Mouse (Mus musculus) stomach, embryonic 15.5 days (tissue): Measurements from ENCODE around the gene Bckdha. TPM values are rescaled to one million over a fixed set of nuclear protein-coding genes. Genes with fewer than 3 reads are reported as not detected.

Source experiments
- ATAC-seq: fragments of 200-750 bp; cut with Nextera tagmentation; 2 replicates; pipeline ENCODE4 v1.8.0; 2017; ENCODE audit warnings: low read depth, moderate number of reproducible peaks, moderate TSS enrichment; ENCODE audit not compliant: insufficient read depth, low FRiP score
- H3K27ac ChIP-seq: fragments of 300-500 bp; sonication (generic); 2 replicates; pipeline ENCODE4 v1.5.1; 2015; ENCODE audit warnings: mild to moderate bottlenecking, inconsistent platforms
- H3K27me3 ChIP-seq: fragments of 300-500 bp; sonication (generic); replicated peaks from 2 replicates; pipeline ENCODE4 v1.6.1; 2015; ENCODE audit warnings: inconsistent platforms
- H3K36me3 ChIP-seq: fragments of 300-500 bp; sonication (generic); 2 replicates; pipeline ENCODE4 v1.6.1; 2015; ENCODE audit warnings: inconsistent platforms
- H3K4me1 ChIP-seq: fragments of 300-500 bp; sonication (generic); 2 replicates; pipeline ENCODE4 v1.6.1; 2015; ENCODE audit warnings: inconsistent platforms
- H3K4me2 ChIP-seq: fragments of 300-500 bp; sonication (generic); 2 replicates; pipeline ENCODE4 v1.6.1; 2015; ENCODE audit warnings: mild to moderate bottlenecking, inconsistent platforms
- H3K4me3 ChIP-seq: fragments of 300-500 bp; sonication (generic); replicated peaks from 2 replicates; pipeline ENCODE4 v1.5.1; 2015; ENCODE audit warnings: inconsistent platforms
- H3K9ac ChIP-seq: fragments of 300-500 bp; sonication (generic); 2 replicates; pipeline ENCODE4 v1.6.1; 2015; ENCODE audit warnings: inconsistent platforms
- H3K9me3 ChIP-seq: fragments of 300-500 bp; sonication (generic); 2 replicates; pipeline ENCODE4 v1.6.1; 2016; ENCODE audit warnings: inconsistent platforms
- WGBS: fragments of 180-500 bp; shearing (Covaris S2); methylation state at CpG from one replicate; pipeline ENCODE4 v1.1.7; 2015; 5-methylcytosine and 5-hydroxymethylcytosine counted together
- polyA plus RNA-seq: library from polyadenylated mRNA; unstranded; fragments of >200 nt; fragmentation: Nextera tagmentation; extraction: Ambion mirVana; gene quantifications from 2 replicates; pipeline ENCODE4 v1.2.1, GENCODE M21; 2015

Bckdha gene
- polyA plus RNA-seq, 1 experiment from 2014 or later: 54.5 TPM

GRCm38 (mm10) chr7:25657785-25658184, 996 bp downstream of the Bckdha start:
- H3K4me1 ChIP-seq: peaks cover 11% of the 10 kb centered on the region
- H3K27ac ChIP-seq: no peak overlapping the region
- ATAC-seq: no peak
- WGBS: 25% methylated on average over 10 of the region's 10 CpGs
- no peaks in the 10 kb centered on the region for H3K27me3 ChIP-seq
- no peaks in the 10 kb centered on the region for H3K36me3 ChIP-seq
- H3K4me3 ChIP-seq: peak overlapping the region; percentile 67
- peak overlapping the region; percentile 72 for H3K4me2 ChIP-seq
- H3K9ac ChIP-seq: peak overlapping the region; percentile 43; the same call in 1 of the 2 replicates
- no peaks in the 10 kb centered on the region for H3K9me3 ChIP-seq

GRCm38 (mm10) chr7:25655601-25656428, 3.0 kb downstream of the Bckdha start:
- H3K4me3 ChIP-seq: no peak overlapping the region
- H3K4me2 ChIP-seq: no peak overlapping the region
- WGBS: 68% methylated on average over 11 of the region's 11 CpGs
- ATAC-seq: no peak
- no peaks in the 10 kb centered on the region for H3K9me3 ChIP-seq
- peaks cover 11% of the 10 kb centered on the region for H3K4me1 ChIP-seq
- H3K36me3 ChIP-seq: no peaks in the 10 kb centered on the region
- H3K27ac ChIP-seq: no peak overlapping the region
- H3K27me3 ChIP-seq: no peaks in the 10 kb centered on the region
- no peak overlapping the region for H3K9ac ChIP-seq

GRCm38 (mm10) chr7:25652244-25652759, 6.5 kb downstream of the Bckdha start:
- Histone ChIP-seq H3K4me2 (no peak overlapping the region), H3K36me3 (no peaks in the 10 kb centered on the region), H3K4me3 (no peak overlapping the region), H3K9me3 (no peaks in the 10 kb centered on the region), H3K27ac (no peak overlapping the region), H3K4me1 (no peaks in the 10 kb centered on the region), H3K9ac (no peak overlapping the region), H3K27me3 (no peaks in the 10 kb centered on the region)
- no peak for ATAC-seq
- 71% methylated on average over 12 of the region's 12 CpGs for WGBS

GRCm38 (mm10) chr7:25651281-25651680, 7.5 kb downstream of the Bckdha start:
- H3K4me3 ChIP-seq: no peak overlapping the region
- H3K27me3 ChIP-seq: no peaks in the 10 kb centered on the region
- ATAC-seq: no peak
- no peak overlapping the region for H3K4me2 ChIP-seq
- no peaks in the 10 kb centered on the region for H3K9me3 ChIP-seq
- no peak overlapping the region for H3K27ac ChIP-seq
- H3K36me3 ChIP-seq: no peaks in the 10 kb centered on the region
- WGBS: 89% methylated on average over 8 of the region's 8 CpGs
- H3K4me1 ChIP-seq: no peaks in the 10 kb centered on the region
- no peak overlapping the region for H3K9ac ChIP-seq

- Histone ChIP-seq H3K4me1 (no peaks in the 10 kb centered on the region), H3K27me3 (no peaks in the 10 kb centered on the region), H3K9me3 (no peaks in the 10 kb centered on the region), H3K4me3 (no peak overlapping the region), H3K27ac (no peak overlapping the region), H3K36me3 (no peaks in the 10 kb centered on the region), H3K4me2 (no peak overlapping the region), H3K9ac (no peak overlapping the region)
- no peak for ATAC-seq
- 75% methylated on average over 5 of the region's 5 CpGs for WGBS
Measured at GRCm38 (mm10) chr7:25649839-25650238, 8.9 kb downstream of the Bckdha start.

- Histone ChIP-seq H3K27ac (no peak overlapping the region), H3K27me3 (no peaks in the 10 kb centered on the region), H3K9me3 (no peaks in the 10 kb centered on the region), H3K9ac (no peak overlapping the region), H3K4me1 (no peaks in the 10 kb centered on the region), H3K4me2 (no peak overlapping the region), H3K36me3 (no peaks in the 10 kb centered on the region), H3K4me3 (no peak overlapping the region)
- no peak for ATAC-seq
- WGBS: 47% methylated on average over 5 of the region's 5 CpGs
Measured at GRCm38 (mm10) chr7:25647574-25648123, 11.1 kb downstream of the Bckdha start.

GRCm38 (mm10) chr7:25645074-25645473, 13.7 kb downstream of the Bckdha start:
- 71% methylated on average over 14 of the region's 14 CpGs for WGBS
- H3K4me1 ChIP-seq: no peaks in the 10 kb centered on the region
- H3K4me2 ChIP-seq: no peak overlapping the region
- H3K27me3 ChIP-seq: no peaks in the 10 kb centered on the region
- no peak for ATAC-seq
- H3K9me3 ChIP-seq: no peaks in the 10 kb centered on the region
- H3K27ac ChIP-seq: no peak overlapping the region
- no peak overlapping the region for H3K4me3 ChIP-seq
- H3K36me3 ChIP-seq: no peaks in the 10 kb centered on the region
- no peak overlapping the region for H3K9ac ChIP-seq

- Histone ChIP-seq H3K4me2 (no peak overlapping the region), H3K4me3 (no peak overlapping the region), H3K9ac (no peak overlapping the region), H3K36me3 (no peaks in the 10 kb centered on the region), H3K27ac (no peak overlapping the region), H3K27me3 (no peaks in the 10 kb centered on the region), H3K9me3 (no peaks in the 10 kb centered on the region), H3K4me1 (no peaks in the 10 kb centered on the region)
- WGBS: 73% methylated on average over 4 of the region's 4 CpGs
- no peak for ATAC-seq
Measured at GRCm38 (mm10) chr7:25644631-25645030, 14.2 kb downstream of the Bckdha start.

- no peak for ATAC-seq
- Histone ChIP-seq H3K4me1 (no peaks in the 10 kb centered on the region), H3K27me3 (no peaks in the 10 kb centered on the region), H3K9me3 (no peaks in the 10 kb centered on the region), H3K36me3 (no peaks in the 10 kb centered on the region), H3K4me2 (no peak overlapping the region), H3K9ac (no peak overlapping the region), H3K27ac (no peak overlapping the region), H3K4me3 (no peak overlapping the region)
- WGBS: 64% methylated on average over 10 of the region's 10 CpGs
Measured at GRCm38 (mm10) chr7:25644136-25644535, 14.6 kb downstream of the Bckdha start.

- peaks cover 6% of the 10 kb centered on the region; the same call in 1 of the 2 replicates for H3K36me3 ChIP-seq
- H3K27me3 ChIP-seq: no peaks in the 10 kb centered on the region
- 93% methylated on average over 4 of the region's 4 CpGs for WGBS
- no peak for ATAC-seq
- no peak overlapping the region for H3K4me3 ChIP-seq
- H3K9ac ChIP-seq: no peak overlapping the region
- no peaks in the 10 kb centered on the region for H3K4me1 ChIP-seq
- no peak overlapping the region for H3K4me2 ChIP-seq
- H3K9me3 ChIP-seq: no peaks in the 10 kb centered on the region
- no peak overlapping the region for H3K27ac ChIP-seq
Measured at GRCm38 (mm10) chr7:25639754-25640153, 19.0 kb downstream of the Bckdha start.

GRCm38 (mm10) chr7:25637099-25637498, 21.7 kb downstream of the Bckdha start:
- ATAC-seq: no peak
- H3K27me3 ChIP-seq: no peaks in the 10 kb centered on the region
- H3K4me3 ChIP-seq: no peak overlapping the region
- no peaks in the 10 kb centered on the region for H3K9me3 ChIP-seq
- H3K36me3 ChIP-seq: peaks cover 6% of the 10 kb centered on the region; the same call in 1 of the 2 replicates
- no peak overlapping the region for H3K27ac ChIP-seq
- no peaks in the 10 kb centered on the region for H3K4me1 ChIP-seq
- WGBS: 83% methylated on average over 5 of the region's 5 CpGs
- H3K4me2 ChIP-seq: no peak overlapping the region
- no peak overlapping the region for H3K9ac ChIP-seq

GRCm38 (mm10) chr7:25636373-25636772, 22.4 kb downstream of the Bckdha start:
- ATAC-seq: no peak
- H3K4me2 ChIP-seq: no peak overlapping the region
- H3K4me1 ChIP-seq: no peaks in the 10 kb centered on the region
- no peaks in the 10 kb centered on the region for H3K9me3 ChIP-seq
- peaks cover 6% of the 10 kb centered on the region; the same call in 1 of the 2 replicates for H3K36me3 ChIP-seq
- no peaks in the 10 kb centered on the region for H3K27me3 ChIP-seq
- no peak overlapping the region for H3K9ac ChIP-seq
- H3K27ac ChIP-seq: no peak overlapping the region
- WGBS: 24% methylated on average over 3 of the region's 3 CpGs
- H3K4me3 ChIP-seq: no peak overlapping the region
